ENCODE assay signal across 11 mouse cellular contexts in the genomic region with DNA sequence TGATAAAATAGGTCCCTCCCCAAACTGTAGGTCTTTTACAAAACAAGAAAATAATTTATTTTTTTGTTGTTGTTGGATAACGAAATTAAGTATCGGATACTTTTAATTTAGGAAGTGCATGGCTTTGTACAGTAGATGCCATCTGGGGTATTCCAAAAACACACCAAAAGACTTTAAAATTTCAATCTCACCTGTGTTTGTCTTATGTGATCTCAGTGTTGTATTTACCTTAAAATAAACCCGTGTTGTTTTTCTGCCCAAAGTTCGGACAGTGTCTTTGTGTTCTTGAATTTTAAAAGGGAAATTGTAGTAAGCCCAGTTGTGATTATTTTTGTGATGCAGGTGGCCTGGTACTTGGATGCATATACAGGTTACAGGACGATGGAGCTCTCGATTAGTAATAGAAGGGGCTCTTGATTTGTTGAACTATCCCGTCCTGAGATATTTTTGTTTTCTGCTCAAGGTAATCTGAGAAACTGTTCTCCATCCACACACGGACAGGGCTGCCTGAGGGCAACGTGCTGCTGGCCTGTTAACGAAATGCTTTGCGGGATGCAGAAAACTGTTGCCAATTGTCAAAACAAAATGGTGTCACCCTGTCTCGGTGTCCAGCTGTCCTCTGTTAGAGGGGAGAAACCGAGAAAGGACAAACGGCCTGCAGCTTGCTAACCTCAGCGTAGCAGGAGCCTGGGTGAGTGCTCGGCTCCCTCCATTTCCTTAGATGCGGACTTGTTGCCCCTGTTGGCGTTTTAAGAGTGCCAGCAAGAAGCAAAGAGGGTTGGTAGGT. TPM values are rescaled to one million over a fixed set of nuclear protein-coding genes. Genes with fewer than 3 reads are reported as not detected.
DNase-seq lines count a peak whose midpoint lies in the region; ATAC-seq and TF ChIP-seq lines count a peak whose summit lies in the region.
"Had no signal": no experiment of that assay in that cellular context is flagged by ENCODE, and none has a peak within 500 bp of the region (broad histone marks: within the 10 kb centered on the region; RNA-seq: fewer than 3 reads in every experiment).

No protein-coding gene starts in this region.

- ATAC-seq in forebrain, embryonic 16.5 days, result no peak
- no peak for ATAC-seq in kidney, embryonic 15.5 days (replicated peaks; ENCODE audit: low FRiP score)
- ATAC-seq in embryonic facial prominence, embryonic 12.5 days (ENCODE audit: insufficient number of reproducible peaks, insufficient read depth, low FRiP score, low TSS enrichment), result no peak
- ATAC-seq in limb, embryonic 14.5 days (ENCODE audit: low FRiP score, low read depth), result no peak
- ATAC-seq: Patski had no signal

- H3K9me3 ChIP-seq in forebrain, embryonic 10.5 days, result no peaks in the 10 kb centered on the region
- H3K9me3 ChIP-seq in forebrain, embryonic 16.5 days (ENCODE audit: control insufficient read depth, low read length), result peaks cover 3% of the 10 kb centered on the region; the same call in 1 of the 2 replicates
- no peaks in the 10 kb centered on the region for H3K9me3 ChIP-seq in kidney, embryonic 15.5 days (replicated peaks)
- no peaks in the 10 kb centered on the region for H3K9me3 ChIP-seq in embryonic facial prominence, embryonic 12.5 days
- no peaks in the 10 kb centered on the region for H3K9me3 ChIP-seq in limb, embryonic 14.5 days (ENCODE audit: control insufficient read depth, low read length)

- H3K4me1 ChIP-seq in forebrain, embryonic 10.5 days, result peaks cover 41% of the 10 kb centered on the region
- peaks cover 13% of the 10 kb centered on the region for H3K4me1 ChIP-seq in forebrain, embryonic 16.5 days (replicated peaks; ENCODE audit: control insufficient read depth, insufficient read depth, low read length)
- peaks cover 71% of the 10 kb centered on the region for H3K4me1 ChIP-seq in kidney, embryonic 15.5 days
- 0 out of 2 replicates have a peak, but pooled peaks cover 12% of the 10 kb centered on the region for H3K4me1 ChIP-seq in embryonic facial prominence, embryonic 12.5 days
- H3K4me1 ChIP-seq in limb, embryonic 14.5 days (ENCODE audit: control insufficient read depth, insufficient read depth, low read length), result no peaks in the 10 kb centered on the region

- peak overlapping the region; percentile 58 for H3K4me3 ChIP-seq in forebrain, embryonic 10.5 days
- no peak overlapping the region for H3K4me3 ChIP-seq in forebrain, embryonic 16.5 days (replicated peaks; ENCODE audit: low read length)
- H3K4me3 ChIP-seq in kidney, embryonic 15.5 days (replicated peaks), result peak overlapping the region; percentile 88
- peak overlapping the region; percentile 64 for H3K4me3 ChIP-seq in embryonic facial prominence, embryonic 12.5 days
- peak overlapping the region; percentile 62 for H3K4me3 ChIP-seq in limb, embryonic 14.5 days (replicated peaks; ENCODE audit: low read length)

- no peak for TF ChIP-seq POLR2A in limb, embryonic 14.5 days (IDR thresholded peaks at IDR 0.05; ENCODE audit: borderline replicate concordance, extremely low read depth, insufficient read depth, insufficient read length)

- 1% methylated on average over 18 of the region's 18 CpGs for WGBS in forebrain, embryonic 10.5 days
- 2% methylated on average over 18 of the region's 18 CpGs for WGBS in forebrain, embryonic 16.5 days
- 2% methylated on average over 18 of the region's 18 CpGs for WGBS in kidney, embryonic 15.5 days
- 2% methylated on average over 18 of the region's 18 CpGs for WGBS in embryonic facial prominence, embryonic 12.5 days
- 4% methylated on average over 18 of the region's 18 CpGs for WGBS in limb, embryonic 14.5 days

- intact Hi-C loops in left cerebral cortex, postnatal 25 days (cut with DNase I), result no loop called here

- H3K27ac ChIP-seq in forebrain, embryonic 10.5 days, result no peak overlapping the region
- H3K27ac ChIP-seq in forebrain, embryonic 16.5 days (ENCODE audit: low read length), result no peak overlapping the region
- peak overlapping the region; percentile 98 for H3K27ac ChIP-seq in kidney, embryonic 15.5 days
- no peak overlapping the region for H3K27ac ChIP-seq in embryonic facial prominence, embryonic 12.5 days
- no peak overlapping the region for H3K27ac ChIP-seq in limb, embryonic 14.5 days (replicated peaks; ENCODE audit: low read depth, low read length)
- H3K27ac ChIP-seq: macrophage had no signal

- no peak overlapping the region for H3K9ac ChIP-seq in forebrain, embryonic 16.5 days (replicated peaks; ENCODE audit: low read depth, low read length)
- peak overlapping the region; percentile 93 for H3K9ac ChIP-seq in kidney, embryonic 15.5 days
- peak overlapping the region; percentile 85 for H3K9ac ChIP-seq in embryonic facial prominence, embryonic 12.5 days
- H3K9ac ChIP-seq in limb, embryonic 14.5 days (ENCODE audit: low read depth, low read length, severe bottlenecking), result peak overlapping the region; percentile 71

- H3K36me3 ChIP-seq in forebrain, embryonic 10.5 days (replicated peaks), result no peaks in the 10 kb centered on the region
- H3K36me3 ChIP-seq in forebrain, embryonic 16.5 days (ENCODE audit: control insufficient read depth, insufficient read depth), result no peaks in the 10 kb centered on the region
- peaks cover 19% of the 10 kb centered on the region for H3K36me3 ChIP-seq in kidney, embryonic 15.5 days
- H3K36me3 ChIP-seq in embryonic facial prominence, embryonic 12.5 days, result 0 out of 2 replicates have a peak, but pooled peaks cover 3% of the 10 kb centered on the region
- peaks cover 9% of the 10 kb centered on the region; the same call in 1 of the 2 replicates for H3K36me3 ChIP-seq in limb, embryonic 14.5 days (ENCODE audit: control insufficient read depth, insufficient read depth, low read length)

- peaks cover 100% of the 10 kb centered on the region for H3K27me3 ChIP-seq in forebrain, embryonic 10.5 days (ENCODE audit: poor library complexity, severe bottlenecking)
- peaks cover 91% of the 10 kb centered on the region for H3K27me3 ChIP-seq in forebrain, embryonic 16.5 days (replicated peaks; ENCODE audit: control insufficient read depth, insufficient read depth, low read length)
- H3K27me3 ChIP-seq in kidney, embryonic 15.5 days, result peaks cover 68% of the 10 kb centered on the region
- peaks cover 85% of the 10 kb centered on the region for H3K27me3 ChIP-seq in embryonic facial prominence, embryonic 12.5 days
- H3K27me3 ChIP-seq in limb, embryonic 14.5 days (ENCODE audit: control insufficient read depth, insufficient read depth, low read length), result peaks cover 83% of the 10 kb centered on the region
- H3K27me3 ChIP-seq: Patski had no signal

- no peak overlapping the region for H3K4me2 ChIP-seq in forebrain, embryonic 16.5 days (ENCODE audit: low read length)
- peak overlapping the region; percentile 82 for H3K4me2 ChIP-seq in kidney, embryonic 15.5 days
- peak overlapping the region; percentile 91 for H3K4me2 ChIP-seq in embryonic facial prominence, embryonic 12.5 days (replicated peaks)
- peak overlapping the region; percentile 84 for H3K4me2 ChIP-seq in limb, embryonic 14.5 days (replicated peaks; ENCODE audit: low read depth, low read length, severe bottlenecking)

- peak; percentile 47 for DNase-seq in forebrain, embryonic 10.5 days (ENCODE audit: extremely low spot score, low spot score)
- DNase-seq in kidney, adult 8-10 months, result no peak
- DNase-seq in limb, embryonic 14.5 days (ENCODE audit: low spot score), result no peak
- no peak for DNase-seq in cerebellum, postnatal 36 days
- no peak for DNase-seq in left cerebral cortex, postnatal 25 days (ENCODE audit: low spot score in 2 of 2)

RNA-seq across cellular contexts. Expression of a gene that starts 2.9 kb away (rescaled TPM):
- polyA plus RNA-seq in forebrain, embryonic 10.5 days (2016; fragmentation: Nextera tagmentation; extraction: Ambion mirVana), result 4.6 and 6.1 TPM in 2 replicates
- 1.7 and 2.5 TPM in 2 replicates for polyA plus RNA-seq in forebrain, embryonic 16.5 days (2015; fragmentation: Nextera tagmentation; extraction: Ambion mirVana)
- 40.8 and 42.3 TPM in 2 replicates for polyA plus RNA-seq in kidney, embryonic 15.5 days (2015; fragmentation: Nextera tagmentation; extraction: Ambion mirVana)
- 26.8 and 29.8 TPM in 2 replicates for polyA plus RNA-seq in embryonic facial prominence, embryonic 12.5 days (2016; fragmentation: Nextera tagmentation; extraction: Ambion mirVana)
- polyA plus RNA-seq in limb, embryonic 14.5 days (2012; rRNA removed), result 14.3 and 24.4 TPM in 2 replicates
- 9.7 and 12.5 TPM in 2 replicates for polyA plus RNA-seq in limb, embryonic 14.5 days (2014; fragmentation: Nextera tagmentation; extraction: Ambion mirVana)
- total RNA-seq in left cerebral cortex, postnatal 25 days (2021), result 1 to 10 TPM; 1.8 to 2.1 TPM
- polyA plus RNA-seq: macrophage had no signal

RNA-seq across cellular contexts. Expression of a gene that starts 8.9 kb away (rescaled TPM):
- 0.76 and 0.79 TPM in 2 replicates for polyA plus RNA-seq in forebrain, embryonic 10.5 days (2016; fragmentation: Nextera tagmentation; extraction: Ambion mirVana)
- 0.15 TPM in 1 of 2 replicates, not detected in the other for polyA plus RNA-seq in forebrain, embryonic 16.5 days (2015; fragmentation: Nextera tagmentation; extraction: Ambion mirVana)
- polyA plus RNA-seq in kidney, embryonic 15.5 days (2015; fragmentation: Nextera tagmentation; extraction: Ambion mirVana), result 6.7 and 6.9 TPM in 2 replicates
- 4.6 and 5.2 TPM in 2 replicates for polyA plus RNA-seq in embryonic facial prominence, embryonic 12.5 days (2016; fragmentation: Nextera tagmentation; extraction: Ambion mirVana)
- polyA plus RNA-seq in limb, embryonic 14.5 days (2012; rRNA removed), result 0.40 and 0.72 TPM in 2 replicates
- 0.18 and 0.28 TPM in 2 replicates for polyA plus RNA-seq in limb, embryonic 14.5 days (2014; fragmentation: Nextera tagmentation; extraction: Ambion mirVana)
- total RNA-seq in left cerebral cortex, postnatal 25 days (2021), result under 1 TPM; 0.16 to 0.30 TPM
- polyA plus RNA-seq: macrophage; testis, adult 2 months had no signal

RNA-seq across cellular contexts. Expression of a gene that starts 10.6 kb away (rescaled TPM):
- 69.1 and 69.5 TPM in 2 replicates for polyA plus RNA-seq in forebrain, embryonic 10.5 days (2016; fragmentation: Nextera tagmentation; extraction: Ambion mirVana)
- 51.8 and 60.0 TPM in 2 replicates for polyA plus RNA-seq in forebrain, embryonic 16.5 days (2015; fragmentation: Nextera tagmentation; extraction: Ambion mirVana)
- polyA plus RNA-seq in kidney, embryonic 15.5 days (2015; fragmentation: Nextera tagmentation; extraction: Ambion mirVana), result 65.5 and 67.1 TPM in 2 replicates
- polyA plus RNA-seq in embryonic facial prominence, embryonic 12.5 days (2016; fragmentation: Nextera tagmentation; extraction: Ambion mirVana), result 66.9 and 75.0 TPM in 2 replicates
- 120 and 122 TPM in 2 replicates for polyA plus RNA-seq in limb, embryonic 14.5 days (2012; rRNA removed)
- 59.9 and 62.8 TPM in 2 replicates for polyA plus RNA-seq in limb, embryonic 14.5 days (2014; fragmentation: Nextera tagmentation; extraction: Ambion mirVana)
- 10 to 100 TPM; 38.3 to 40.7 TPM for total RNA-seq in left cerebral cortex, postnatal 25 days (2021)

RNA-seq across cellular contexts. Expression of a gene that starts 34.6 kb away (rescaled TPM):
- polyA plus RNA-seq in forebrain, embryonic 10.5 days (2016; fragmentation: Nextera tagmentation; extraction: Ambion mirVana), result 2.5 and 2.9 TPM in 2 replicates
- polyA plus RNA-seq in forebrain, embryonic 16.5 days (2015; fragmentation: Nextera tagmentation; extraction: Ambion mirVana), result 0.91 and 1.1 TPM in 2 replicates
- polyA plus RNA-seq in kidney, embryonic 15.5 days (2015; fragmentation: Nextera tagmentation; extraction: Ambion mirVana), result 1.6 and 5.2 TPM in 2 replicates
- 35.0 and 35.9 TPM in 2 replicates for polyA plus RNA-seq in embryonic facial prominence, embryonic 12.5 days (2016; fragmentation: Nextera tagmentation; extraction: Ambion mirVana)
- polyA plus RNA-seq in limb, embryonic 14.5 days (2012; rRNA removed), result 0.54 and 1.00 TPM in 2 replicates
- polyA plus RNA-seq in limb, embryonic 14.5 days (2014; fragmentation: Nextera tagmentation; extraction: Ambion mirVana), result 0.15 and 0.28 TPM in 2 replicates
- total RNA-seq in left cerebral cortex, postnatal 25 days (2021), result 1 to 10 TPM in 1 of 2 experiments, under 1 TPM in 1; 0.87 to 1.1 TPM
